Mouse (Mus musculus) T-helper 1 cell (primary cell): ENCODE results near the gene Casq1.
"Not testable (repeated sequence)": the region's sequence is repeated elsewhere in the genome, so short reads cannot be mapped to it uniquely, and the experiment has no call there.

ENCODE experiments used
- in situ Hi-C: fragments of 300-600 bp; cut with MboI, MseI; formaldehyde crosslinking; loops from one replicate; pipeline ENCODE4 v1.15.1; 2025; ENCODE audit warnings: high pct_unique_total_duplicates

The Casq1 gene

GRCm38 (mm10) chr1:172219451-172220406 is at the start of gene Casq1:
Gene Casq1, minus strand, starts transcription at chr1:172219868.
- in situ Hi-C loops = no loop called here

GRCm38 (mm10) chr1:172261477-172262078 is 41.9 kb upstream of the Casq1 start, which contains the start of gene Igsf8:
Gene Igsf8, plus strand, starts transcription at chr1:172261641.
- in situ Hi-C loops = no loop called here

- in situ Hi-C loops = no loop called here
Observed at GRCm38 (mm10) chr1:172258314-172258713, 38.6 kb upstream of the Casq1 start, which contains the start of gene Atp1a4. Gene Atp1a4, minus strand, starts transcription at chr1:172258414.

- in situ Hi-C loops = no loop called here
Observed at GRCm38 (mm10) chr1:172247679-172248078, 28.0 kb upstream of the Casq1 start.

- in situ Hi-C loops = no loop called here
Observed at GRCm38 (mm10) chr1:172247216-172247615, 27.5 kb upstream of the Casq1 start.

- in situ Hi-C loops = not testable (repeated sequence)
Observed at GRCm38 (mm10) chr1:172244645-172245044, 25.0 kb upstream of the Casq1 start.

GRCm38 (mm10) chr1:172243547-172244205 is 24.0 kb upstream of the Casq1 start:
- in situ Hi-C loops = no loop called here

- in situ Hi-C loops = no loop called here
Observed at GRCm38 (mm10) chr1:172242401-172242800, 22.7 kb upstream of the Casq1 start.

- in situ Hi-C loops = no loop called here
Observed at GRCm38 (mm10) chr1:172240945-172241708, 21.5 kb upstream of the Casq1 start.

GRCm38 (mm10) chr1:172229215-172229614 is 9.5 kb upstream of the Casq1 start:
- in situ Hi-C loops = no loop called here

- in situ Hi-C loops = no loop called here
Observed at GRCm38 (mm10) chr1:172228209-172228608, 8.5 kb upstream of the Casq1 start.

- in situ Hi-C loops = no loop called here
Observed at GRCm38 (mm10) chr1:172221297-172222063, 1.8 kb upstream of the Casq1 start.

- in situ Hi-C loops = no loop called here
Observed at GRCm38 (mm10) chr1:172220414-172220813, 746 bp upstream of the Casq1 start.

- in situ Hi-C loops = no loop called here
Observed at GRCm38 (mm10) chr1:172218164-172218910, 1.3 kb downstream of the Casq1 start.

- in situ Hi-C loops = no loop called here
Observed at GRCm38 (mm10) chr1:172217148-172217547, 2.5 kb downstream of the Casq1 start.

- in situ Hi-C loops = no loop called here
Observed at GRCm38 (mm10) chr1:172214748-172215147, 4.9 kb downstream of the Casq1 start.

- in situ Hi-C loops = no loop called here
Observed at GRCm38 (mm10) chr1:172213771-172214170, 5.9 kb downstream of the Casq1 start.

GRCm38 (mm10) chr1:172212776-172213175 is 6.9 kb downstream of the Casq1 start:
- in situ Hi-C loops = no loop called here

- in situ Hi-C loops = no loop called here
Observed at GRCm38 (mm10) chr1:172207111-172207584, 12.5 kb downstream of the Casq1 start.
